Mouse (Mus musculus): ENCODE data around the gene Slc9b1.

DNA sequence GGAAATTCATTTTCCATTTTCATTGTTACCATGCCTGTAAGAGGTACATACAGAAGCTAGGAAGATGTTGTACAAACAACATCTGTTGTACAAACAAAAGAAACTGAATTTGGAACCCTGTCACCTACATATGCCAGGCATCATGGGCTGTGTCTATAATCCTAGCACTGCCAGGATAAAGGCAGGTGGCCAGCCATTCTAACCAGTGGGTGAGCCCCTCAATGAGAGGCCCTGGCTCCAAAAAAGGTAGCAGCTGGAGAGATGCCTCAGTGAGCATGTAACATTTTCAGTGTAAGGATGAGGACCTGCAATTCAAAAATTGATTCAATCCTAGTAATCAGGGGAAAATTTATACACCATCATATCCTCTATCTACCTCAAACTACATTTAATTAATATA lies 1.2 kb downstream of the Slc9b1 start:
- TF ChIP-seq CTCF (IDR thresholded peaks at IDR 0.05; ENCODE audit: insufficient read depth, low read depth, low read length), result no peak
- TF ChIP-seq POLR2A (IDR thresholded peaks at IDR 0.05; ENCODE audit: insufficient read depth, low read depth, low read length), result no peak

Data from olfactory bulb, adult 2 months (tissue).